Mouse (Mus musculus) stomach, embryonic 16.5 days (tissue): ENCODE measurements around the gene Tmem150a. TPM values are rescaled to one million over a fixed set of nuclear protein-coding genes. Genes with fewer than 3 reads are reported as not detected.

ENCODE experiments used
- ATAC-seq: fragments of 200-750 bp; cut with Nextera tagmentation; 2 replicates; pipeline ENCODE4 v1.8.0; 2017; ENCODE audit warnings: moderate number of reproducible peaks, moderate TSS enrichment; ENCODE audit not compliant: insufficient read depth, low FRiP score
- H3K27ac ChIP-seq: fragments of 300-500 bp; sonication (generic); 2 replicates; pipeline ENCODE4 v1.5.1; 2014; ENCODE audit warnings: low read length
- H3K27me3 ChIP-seq: fragments of 300-500 bp; sonication (generic); 2 replicates; pipeline ENCODE4 v1.6.1; 2014; ENCODE audit warnings: low read length, control low read depth, mixed read lengths; ENCODE audit not compliant: control insufficient read depth, insufficient read depth
- H3K36me3 ChIP-seq: fragments of 300-500 bp; sonication (generic); 2 replicates; pipeline ENCODE4 v1.6.1; 2014; ENCODE audit warnings: low read length; ENCODE audit not compliant: control insufficient read depth, insufficient read depth
- H3K4me1 ChIP-seq: fragments of 300-500 bp; sonication (generic); 2 replicates; pipeline ENCODE4 v1.6.1; 2014; ENCODE audit warnings: low read length, control low read depth, mixed read lengths; ENCODE audit not compliant: control insufficient read depth, insufficient read depth
- H3K4me2 ChIP-seq: fragments of 300-500 bp; sonication (generic); 2 replicates; pipeline ENCODE4 v1.6.1; 2014; ENCODE audit warnings: low read depth, low read length, mixed read lengths
- H3K4me3 ChIP-seq: fragments of 300-500 bp; sonication (generic); replicated peaks from 2 replicates; pipeline ENCODE4 v1.5.1; 2014; ENCODE audit warnings: mild to moderate bottlenecking, low read length
- H3K9ac ChIP-seq: fragments of 300-500 bp; sonication (generic); 2 replicates; pipeline ENCODE4 v1.6.1; 2014; ENCODE audit warnings: low read length
- H3K9me3 ChIP-seq: fragments of 300-500 bp; sonication (generic); replicated peaks from 2 replicates; pipeline ENCODE4 v1.6.1; 2016; ENCODE audit warnings: low read length, control low read depth; ENCODE audit not compliant: control insufficient read depth
- WGBS: fragments of 180-500 bp; shearing (Covaris S2); extraction: QIAGEN DNeasy Blood & Tissue Kit; methylation state at CpG from one replicate; pipeline ENCODE4 v1.1.7; 2014; 5-methylcytosine and 5-hydroxymethylcytosine counted together
- polyA plus RNA-seq: library from polyadenylated mRNA; unstranded; fragments of >200 nt; fragmentation: Nextera tagmentation; extraction: Ambion mirVana; gene quantifications from 2 replicates; pipeline ENCODE4 v1.2.1, GENCODE M21; 2015

Tmem150a gene
- polyA plus RNA-seq, 1 experiment from 2014 or later, result 18.5 TPM

GRCm38 (mm10) chr6:72323786-72324508 is 31.3 kb upstream of the Tmem150a start:
- Histone ChIP-seq H3K9me3 (no peaks in the 10 kb centered on the region), H3K9ac (no peak overlapping the region), H3K36me3 (peaks cover 24% of the 10 kb centered on the region), H3K4me3 (no peak overlapping the region), H3K4me1 (no peaks in the 10 kb centered on the region), H3K4me2 (no peak overlapping the region), H3K27ac (no peak overlapping the region), H3K27me3 (no peaks in the 10 kb centered on the region)
- ATAC-seq, result no peak
- 87% methylated on average over 6 of the region's 6 CpGs for WGBS

DNA sequence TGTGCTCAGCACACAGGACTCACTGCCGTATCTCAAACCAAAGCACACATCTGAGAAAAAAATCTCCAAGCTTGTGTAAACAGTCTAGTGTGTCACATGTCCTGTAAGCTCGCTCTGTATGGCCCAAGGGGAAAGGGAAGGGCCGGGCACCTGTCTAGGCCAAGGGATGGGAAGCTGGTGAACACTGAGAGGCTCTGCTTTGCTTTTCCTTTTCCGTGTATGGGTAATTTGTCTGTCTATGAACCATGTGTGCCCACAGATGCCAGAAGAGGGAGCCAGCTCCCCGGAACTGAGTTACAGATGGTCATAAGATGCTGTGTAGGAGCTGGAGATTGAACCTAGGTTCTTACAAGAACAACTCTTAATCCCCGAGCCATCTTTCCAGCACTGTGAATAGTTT is 29.0 kb upstream of the Tmem150a start:
- peak; percentile 89 for ATAC-seq
- Histone ChIP-seq H3K4me2 (no peak overlapping the region), H3K9me3 (no peaks in the 10 kb centered on the region), H3K27ac (no peak overlapping the region), H3K4me1 (no peaks in the 10 kb centered on the region), H3K36me3 (peaks cover 24% of the 10 kb centered on the region), H3K27me3 (no peaks in the 10 kb centered on the region), H3K9ac (no peak overlapping the region), H3K4me3 (no peak overlapping the region)
- 57% methylated on average over 6 of the region's 6 CpGs for WGBS

- WGBS, result 83% methylated on average over 5 of the region's 5 CpGs
- Histone ChIP-seq H3K27ac (no peak overlapping the region), H3K4me1 (no peaks in the 10 kb centered on the region), H3K9me3 (no peaks in the 10 kb centered on the region), H3K36me3 (peaks cover 24% of the 10 kb centered on the region), H3K4me2 (no peak overlapping the region), H3K27me3 (no peaks in the 10 kb centered on the region), H3K4me3 (no peak overlapping the region), H3K9ac (no peak overlapping the region)
- no peak for ATAC-seq
Observed at GRCm38 (mm10) chr6:72329019-72329418, 26.2 kb upstream of the Tmem150a start.

DNA sequence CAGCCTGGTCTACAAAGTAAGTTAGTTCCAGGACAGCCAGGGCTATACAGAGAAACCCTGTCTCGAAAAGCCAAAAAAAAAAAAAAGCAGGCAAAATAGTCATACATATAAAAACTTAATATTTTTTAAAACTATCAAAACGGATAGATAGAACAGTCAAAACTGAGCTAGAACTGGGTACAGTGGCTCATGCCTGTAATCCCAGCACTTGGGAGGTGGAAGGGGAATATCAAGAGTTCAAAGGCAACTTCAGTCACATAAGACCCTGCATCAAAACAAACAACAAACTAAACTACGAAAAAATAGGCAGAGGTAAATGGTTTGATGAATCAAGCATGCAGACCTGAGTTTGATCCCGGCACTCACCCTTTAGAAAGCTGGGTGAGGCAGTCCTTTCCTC is 25.1 kb upstream of the Tmem150a start:
- peaks cover 23% of the 10 kb centered on the region for H3K36me3 ChIP-seq
- H3K4me2 ChIP-seq, result no peak overlapping the region
- H3K4me1 ChIP-seq, result no peaks in the 10 kb centered on the region
- WGBS, result 87% methylated on average over 4 of the region's 4 CpGs
- no peak overlapping the region for H3K9ac ChIP-seq
- no peak for ATAC-seq
- no peaks in the 10 kb centered on the region for H3K27me3 ChIP-seq
- no peaks in the 10 kb centered on the region for H3K9me3 ChIP-seq
- no peak overlapping the region for H3K4me3 ChIP-seq
- no peak overlapping the region for H3K27ac ChIP-seq

DNA sequence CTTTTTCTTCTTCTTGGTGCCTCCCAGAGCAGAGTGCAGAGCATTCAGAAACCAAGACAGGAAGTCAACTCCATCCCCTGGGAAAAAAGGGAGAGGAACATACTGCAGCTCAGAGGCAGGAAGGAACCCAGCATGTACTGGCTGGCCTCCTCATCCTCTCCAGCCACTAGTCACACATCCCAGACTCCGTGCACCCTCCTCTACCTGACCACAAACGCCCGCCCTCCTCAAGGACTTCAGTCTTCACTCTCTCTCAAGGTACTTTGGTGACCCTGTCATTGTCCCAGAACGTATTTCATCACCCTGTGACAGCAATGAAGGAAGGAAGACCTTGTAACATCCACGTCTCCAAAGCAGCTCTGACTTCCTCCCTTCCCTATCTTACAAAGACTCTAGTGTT is 22.1 kb upstream of the Tmem150a start:
- no peaks in the 10 kb centered on the region for H3K9me3 ChIP-seq
- ATAC-seq, result no peak
- no peak overlapping the region for H3K4me2 ChIP-seq
- no peaks in the 10 kb centered on the region for H3K4me1 ChIP-seq
- no peak overlapping the region for H3K27ac ChIP-seq
- H3K9ac ChIP-seq, result no peak overlapping the region
- no peaks in the 10 kb centered on the region for H3K27me3 ChIP-seq
- 69% methylated on average over 5 of the region's 5 CpGs for WGBS
- H3K4me3 ChIP-seq, result no peak overlapping the region
- peaks cover 29% of the 10 kb centered on the region for H3K36me3 ChIP-seq

DNA sequence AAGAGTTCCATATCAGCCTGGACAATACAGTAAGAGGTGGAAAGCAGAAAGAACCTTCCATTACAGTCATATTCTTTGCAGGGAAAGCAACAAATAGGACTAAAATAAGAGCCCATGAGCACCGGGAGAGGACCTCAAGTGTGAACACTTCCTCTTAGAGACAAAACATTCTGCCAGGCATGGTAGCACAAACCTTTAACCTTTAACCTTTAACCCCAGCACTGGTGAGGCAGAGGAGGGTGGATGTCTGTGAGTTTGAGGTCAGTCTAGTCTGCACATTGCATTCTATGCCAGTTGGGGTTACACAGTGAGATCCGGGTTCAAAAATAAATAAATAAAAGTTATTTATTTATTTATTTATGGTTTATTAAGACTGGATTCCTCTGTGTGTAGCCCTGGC is 14.8 kb upstream of the Tmem150a start:
- H3K4me2 ChIP-seq, result no peak overlapping the region
- no peak overlapping the region for H3K9ac ChIP-seq
- 62% methylated on average over 2 of the region's 2 CpGs for WGBS
- peaks cover 6% of the 10 kb centered on the region for H3K4me1 ChIP-seq
- no peak overlapping the region for H3K27ac ChIP-seq
- H3K9me3 ChIP-seq, result no peaks in the 10 kb centered on the region
- H3K36me3 ChIP-seq, result peaks cover 21% of the 10 kb centered on the region
- ATAC-seq, result no peak
- H3K27me3 ChIP-seq, result no peaks in the 10 kb centered on the region
- no peak overlapping the region for H3K4me3 ChIP-seq

- peaks cover 14% of the 10 kb centered on the region for H3K4me1 ChIP-seq
- H3K27me3 ChIP-seq, result no peaks in the 10 kb centered on the region
- peak overlapping the region; percentile 36; the same call in 1 of the 2 replicates for H3K27ac ChIP-seq
- H3K9me3 ChIP-seq, result no peaks in the 10 kb centered on the region
- peak overlapping the region; percentile 79 for H3K9ac ChIP-seq
- peak overlapping the region; percentile 80 for H3K4me2 ChIP-seq
- H3K4me3 ChIP-seq, result peak overlapping the region; percentile 59
- no peaks in the 10 kb centered on the region for H3K36me3 ChIP-seq
- under 1% methylated on average over 42 of the region's 42 CpGs for WGBS
- ATAC-seq, result peak; percentile 16; the same call in 1 of the 2 replicates
Observed at GRCm38 (mm10) chr6:72344396-72345073, 10.7 kb upstream of the Tmem150a start.

- under 1% methylated on average over 30 of the region's 30 CpGs for WGBS
- peak within 1 kb of the TSS; percentile 36; the same call in 1 of the 2 replicates for H3K27ac ChIP-seq
Observed at GRCm38 (mm10) chr6:72345074-72345567, 10.1 kb upstream of the Tmem150a start, which contains the start of gene Usp39. Gene Usp39, minus strand, starts transcription at chr6:72345184.

GRCm38 (mm10) chr6:72345633-72346032 is 9.6 kb upstream of the Tmem150a start:
- Histone ChIP-seq H3K27ac (no peak overlapping the region), H3K4me1 (peaks cover 14% of the 10 kb centered on the region), H3K27me3 (no peaks in the 10 kb centered on the region), H3K4me3 (peak overlapping the region; percentile 59), H3K36me3 (0 out of 2 replicates have a peak, but pooled peaks cover 5% of the 10 kb centered on the region), H3K4me2 (peak overlapping the region; percentile 80), H3K9me3 (no peaks in the 10 kb centered on the region), H3K9ac (peak overlapping the region; percentile 79; the same call in 1 of the 2 replicates)
- 41% methylated on average over 6 of the region's 6 CpGs for WGBS
- ATAC-seq, result no peak

More at GRCm38 (mm10) chr6:72345074-72345567, 10.1 kb upstream of the Tmem150a start, which contains the start of gene Usp39:
- peak within 1 kb of the TSS; percentile 59 for H3K4me3 ChIP-seq
- peaks cover 14% of the 10 kb centered on the region for H3K4me1 ChIP-seq
- H3K4me2 ChIP-seq, result peak within 1 kb of the TSS; percentile 80
- ATAC-seq, result peak; percentile 83
- H3K9me3 ChIP-seq, result no peaks in the 10 kb centered on the region
- peak within 1 kb of the TSS; percentile 79 for H3K9ac ChIP-seq
- no peaks in the 10 kb centered on the region for H3K36me3 ChIP-seq
- no peaks in the 10 kb centered on the region for H3K27me3 ChIP-seq
